Mouse (Mus musculus): ENCODE measurements around the gene Arhgdib. TPM values are rescaled to one million over a fixed set of nuclear protein-coding genes. Genes with fewer than 3 reads are reported as not detected.
A peak's percentile ranks its signal among the peaks of the same experiment; 100 is the strongest.
"Not testable (repeated sequence)": the region's sequence is repeated elsewhere in the genome, so short reads cannot be mapped to it uniquely, and the experiment has no call there.

The Arhgdib gene
- polyA plus RNA-seq, 1 experiment from 2014 or later: 17.9 TPM

- H3K4me1 ChIP-seq (replicated peaks; ENCODE audit: control insufficient read depth, insufficient read depth, low read length): no peaks in the 10 kb centered on the region
- no peak overlapping the region for H3K4me2 ChIP-seq (replicated peaks)
- DNase-seq (ENCODE audit: low spot score) (no peak), ATAC-seq (ENCODE audit: low FRiP score) (no peak)
- no peak overlapping the region for H3K9ac ChIP-seq
- no peaks in the 10 kb centered on the region for H3K9me3 ChIP-seq (ENCODE audit: control insufficient read depth, low read length)
- H3K36me3 ChIP-seq (replicated peaks; ENCODE audit: control insufficient read depth, insufficient read depth): no peaks in the 10 kb centered on the region
- H3K4me3 ChIP-seq (replicated peaks; ENCODE audit: low read length): no peak overlapping the region
- WGBS: 88% methylated on average over 23 of the region's 23 CpGs
- H3K27me3 ChIP-seq (ENCODE audit: control insufficient read depth, insufficient read depth, low read length): no peaks in the 10 kb centered on the region
- no peak overlapping the region for H3K27ac ChIP-seq
These were observed 37.8 kb upstream of the Arhgdib start for GRCm38 (mm10) chr6:136979274-136980082.

GRCm38 (mm10) chr6:136968877-136969276 is 27.2 kb upstream of the Arhgdib start:
- H3K4me1 ChIP-seq (replicated peaks; ENCODE audit: control insufficient read depth, insufficient read depth, low read length); H3K36me3 ChIP-seq (replicated peaks; ENCODE audit: control insufficient read depth, insufficient read depth); H3K9ac ChIP-seq; H3K27ac ChIP-seq; H3K4me2 ChIP-seq (replicated peaks); ATAC-seq (ENCODE audit: low FRiP score); H3K4me3 ChIP-seq (replicated peaks; ENCODE audit: low read length); H3K9me3 ChIP-seq (ENCODE audit: control insufficient read depth, low read length); H3K27me3 ChIP-seq (ENCODE audit: control insufficient read depth, insufficient read depth, low read length): not testable (repeated sequence)
- DNase-seq (ENCODE audit: low spot score): peak; percentile 66
- WGBS: 52% methylated on average over 4 of the region's 4 CpGs

DNA sequence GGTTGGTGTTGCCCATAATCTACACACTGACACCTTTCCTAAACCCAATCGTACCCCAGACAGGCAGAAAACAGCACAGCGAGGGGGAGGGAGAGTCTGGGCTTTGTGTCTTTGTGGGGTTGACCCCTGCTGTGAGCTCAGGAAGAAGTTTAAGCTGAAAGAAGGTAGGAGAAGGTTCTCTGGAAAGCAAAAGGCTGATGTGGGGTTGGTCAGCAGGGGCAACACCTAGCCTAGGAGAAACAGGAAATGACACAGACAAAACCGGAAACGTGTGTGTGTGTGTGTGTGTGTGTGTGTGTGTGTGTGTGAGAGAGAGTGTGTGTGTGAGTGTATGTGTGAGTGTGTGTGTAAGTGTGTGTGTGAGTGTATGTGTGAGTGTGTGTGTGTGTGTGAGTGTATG is 25.8 kb upstream of the Arhgdib start:
- Histone ChIP-seq H3K9me3 (ENCODE audit: control insufficient read depth, low read length) (no peaks in the 10 kb centered on the region), H3K9ac (no peak overlapping the region), H3K36me3 (replicated peaks; ENCODE audit: control insufficient read depth, insufficient read depth) (no peaks in the 10 kb centered on the region), H3K4me1 (replicated peaks; ENCODE audit: control insufficient read depth, insufficient read depth, low read length) (no peaks in the 10 kb centered on the region), H3K4me2 (replicated peaks) (no peak overlapping the region), H3K27ac (no peak overlapping the region), H3K4me3 (replicated peaks; ENCODE audit: low read length) (no peak overlapping the region), H3K27me3 (ENCODE audit: control insufficient read depth, insufficient read depth, low read length) (no peaks in the 10 kb centered on the region)
- DNase-seq (ENCODE audit: low spot score): no peak
- ATAC-seq (ENCODE audit: low FRiP score): no peak
- WGBS: 66% methylated on average over 4 of the region's 4 CpGs

GRCm38 (mm10) chr6:136965912-136966311 is 24.2 kb upstream of the Arhgdib start:
- Histone ChIP-seq H3K4me2 (replicated peaks) (no peak overlapping the region), H3K9me3 (ENCODE audit: control insufficient read depth, low read length) (no peaks in the 10 kb centered on the region), H3K9ac (no peak overlapping the region), H3K27ac (no peak overlapping the region), H3K27me3 (ENCODE audit: control insufficient read depth, insufficient read depth, low read length) (no peaks in the 10 kb centered on the region), H3K4me3 (replicated peaks; ENCODE audit: low read length) (no peak overlapping the region), H3K4me1 (replicated peaks; ENCODE audit: control insufficient read depth, insufficient read depth, low read length) (no peaks in the 10 kb centered on the region), H3K36me3 (replicated peaks; ENCODE audit: control insufficient read depth, insufficient read depth) (no peaks in the 10 kb centered on the region)
- WGBS: 77% methylated on average over 10 of the region's 10 CpGs
- no peak for ATAC-seq (ENCODE audit: low FRiP score)
- no peak for DNase-seq (ENCODE audit: low spot score)

- H3K36me3 ChIP-seq (replicated peaks; ENCODE audit: control insufficient read depth, insufficient read depth): no peaks in the 10 kb centered on the region
- DNase-seq (ENCODE audit: low spot score) (no peak), ATAC-seq (ENCODE audit: low FRiP score) (no peak)
- H3K27me3 ChIP-seq (ENCODE audit: control insufficient read depth, insufficient read depth, low read length): no peaks in the 10 kb centered on the region
- WGBS: 73% methylated on average over 13 of the region's 13 CpGs
- no peak overlapping the region for H3K9ac ChIP-seq
- H3K9me3 ChIP-seq (ENCODE audit: control insufficient read depth, low read length): no peaks in the 10 kb centered on the region
- no peak overlapping the region for H3K4me2 ChIP-seq (replicated peaks)
- H3K4me1 ChIP-seq (replicated peaks; ENCODE audit: control insufficient read depth, insufficient read depth, low read length): no peaks in the 10 kb centered on the region
- H3K27ac ChIP-seq: no peak overlapping the region
- no peak overlapping the region for H3K4me3 ChIP-seq (replicated peaks; ENCODE audit: low read length)
These were observed 23.2 kb upstream of the Arhgdib start for GRCm38 (mm10) chr6:136964609-136965510.

DNA sequence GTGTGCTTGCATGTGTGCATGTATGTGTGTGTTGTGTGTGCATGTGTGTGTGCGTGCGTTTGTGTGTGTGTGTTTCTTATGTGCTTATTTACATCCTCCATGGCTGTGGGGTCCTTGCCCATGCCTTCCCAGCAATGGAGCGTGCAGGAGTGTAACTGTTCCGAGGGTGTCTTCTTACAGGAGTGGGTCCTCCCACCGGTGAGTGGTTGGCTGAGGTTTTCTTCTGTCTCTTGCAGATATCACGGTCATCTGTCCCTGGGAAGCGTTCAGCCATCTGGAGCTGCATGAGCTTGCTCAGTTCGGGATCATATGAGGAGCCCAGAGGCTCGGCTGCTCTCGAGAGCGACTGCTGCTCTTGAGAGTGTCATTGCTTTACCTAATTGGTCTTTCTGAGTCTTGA is 21.3 kb upstream of the Arhgdib start:
- H3K27me3 ChIP-seq (ENCODE audit: control insufficient read depth, insufficient read depth, low read length): no peaks in the 10 kb centered on the region
- no peaks in the 10 kb centered on the region for H3K9me3 ChIP-seq (ENCODE audit: control insufficient read depth, low read length)
- no peak overlapping the region for H3K4me3 ChIP-seq (replicated peaks; ENCODE audit: low read length)
- no peak overlapping the region for H3K9ac ChIP-seq
- ATAC-seq (ENCODE audit: low FRiP score): no peak
- no peak overlapping the region for H3K4me2 ChIP-seq (replicated peaks)
- H3K27ac ChIP-seq: no peak overlapping the region
- H3K4me1 ChIP-seq (replicated peaks; ENCODE audit: control insufficient read depth, insufficient read depth, low read length): no peaks in the 10 kb centered on the region
- DNase-seq (ENCODE audit: low spot score): no peak
- WGBS: 90% methylated on average over 11 of the region's 11 CpGs
- H3K36me3 ChIP-seq (replicated peaks; ENCODE audit: control insufficient read depth, insufficient read depth): no peaks in the 10 kb centered on the region

DNA sequence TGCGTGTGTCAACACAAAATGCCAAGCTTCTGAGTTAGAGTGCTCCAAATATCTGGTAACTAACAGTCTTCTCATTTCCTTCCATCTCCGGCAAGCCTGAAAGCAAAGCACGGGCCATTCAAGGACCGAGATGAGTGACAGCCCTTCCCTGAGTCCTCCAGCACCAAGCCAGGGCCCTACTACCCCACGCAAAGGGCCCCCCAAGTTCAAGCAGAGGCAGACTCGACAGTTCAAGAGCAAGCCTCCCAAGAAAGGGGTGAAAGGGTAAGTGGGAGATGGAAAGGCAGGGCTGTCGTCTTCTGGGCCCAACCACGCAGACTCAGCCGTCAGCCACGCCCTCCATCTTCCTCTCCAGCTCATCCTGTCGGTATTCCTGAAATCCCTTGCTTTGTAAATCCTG is 17.4 kb upstream of the Arhgdib start:
- no peak for DNase-seq (ENCODE audit: low spot score)
- no peak for ATAC-seq (ENCODE audit: low FRiP score)
- Histone ChIP-seq H3K9me3 (ENCODE audit: control insufficient read depth, low read length) (no peaks in the 10 kb centered on the region), H3K9ac (no peak overlapping the region), H3K4me2 (replicated peaks) (no peak overlapping the region), H3K36me3 (replicated peaks; ENCODE audit: control insufficient read depth, insufficient read depth) (no peaks in the 10 kb centered on the region), H3K4me1 (replicated peaks; ENCODE audit: control insufficient read depth, insufficient read depth, low read length) (no peaks in the 10 kb centered on the region), H3K4me3 (replicated peaks; ENCODE audit: low read length) (no peak overlapping the region), H3K27ac (no peak overlapping the region), H3K27me3 (ENCODE audit: control insufficient read depth, insufficient read depth, low read length) (no peaks in the 10 kb centered on the region)
- WGBS: 71% methylated on average over 11 of the region's 11 CpGs

DNA sequence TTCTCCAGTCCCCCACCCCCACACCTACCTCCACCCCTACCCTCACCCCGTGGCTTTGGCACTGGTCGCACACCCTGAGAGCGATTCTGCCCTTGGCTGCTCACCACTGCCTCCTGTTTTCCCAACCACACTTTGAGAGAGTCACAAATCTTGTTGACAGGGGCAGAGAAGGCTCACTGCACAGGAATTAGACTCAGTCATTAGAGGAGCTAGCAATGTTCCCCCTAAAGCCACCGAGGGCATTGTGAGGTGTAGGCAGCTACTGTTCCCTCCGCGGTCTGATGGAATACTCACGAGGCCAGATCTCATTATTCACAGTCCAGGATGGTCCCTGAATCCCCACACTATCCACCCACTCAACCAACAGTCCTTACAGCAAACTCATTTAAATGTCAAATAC is 15.4 kb upstream of the Arhgdib start:
- H3K9ac ChIP-seq: no peak overlapping the region
- no peaks in the 10 kb centered on the region for H3K36me3 ChIP-seq (replicated peaks; ENCODE audit: control insufficient read depth, insufficient read depth)
- no peak overlapping the region for H3K4me3 ChIP-seq (replicated peaks; ENCODE audit: low read length)
- ATAC-seq (ENCODE audit: low FRiP score) (no peak; the same call in 1 of the 2 replicates), DNase-seq (ENCODE audit: low spot score) (no peak)
- no peak overlapping the region for H3K27ac ChIP-seq
- no peaks in the 10 kb centered on the region for H3K4me1 ChIP-seq (replicated peaks; ENCODE audit: control insufficient read depth, insufficient read depth, low read length)
- no peaks in the 10 kb centered on the region for H3K27me3 ChIP-seq (ENCODE audit: control insufficient read depth, insufficient read depth, low read length)
- WGBS: 47% methylated on average over 7 of the region's 7 CpGs
- no peak overlapping the region for H3K4me2 ChIP-seq (replicated peaks)
- H3K9me3 ChIP-seq (ENCODE audit: control insufficient read depth, low read length): no peaks in the 10 kb centered on the region

GRCm38 (mm10) chr6:136955240-136955639 is 13.5 kb upstream of the Arhgdib start:
- Histone ChIP-seq H3K27ac (no peak overlapping the region), H3K4me3 (replicated peaks; ENCODE audit: low read length) (no peak overlapping the region), H3K9ac (no peak overlapping the region), H3K4me1 (replicated peaks; ENCODE audit: control insufficient read depth, insufficient read depth, low read length) (no peaks in the 10 kb centered on the region), H3K4me2 (replicated peaks) (no peak overlapping the region), H3K27me3 (ENCODE audit: control insufficient read depth, insufficient read depth, low read length) (no peaks in the 10 kb centered on the region), H3K9me3 (ENCODE audit: control insufficient read depth, low read length) (no peaks in the 10 kb centered on the region), H3K36me3 (replicated peaks; ENCODE audit: control insufficient read depth, insufficient read depth) (no peaks in the 10 kb centered on the region)
- WGBS: 94% methylated on average over 3 of the region's 3 CpGs
- DNase-seq (ENCODE audit: low spot score): no peak
- no peak for ATAC-seq (ENCODE audit: low FRiP score)

All from hindbrain, embryonic 14.5 days (tissue).